Mouse (Mus musculus) stomach, postnatal 0 days (tissue): ENCODE data around the gene Tpst1. TPM values are rescaled to one million over a fixed set of nuclear protein-coding genes. Genes with fewer than 3 reads are reported as not detected.

ENCODE experiments used
- ATAC-seq: fragments of 200-750 bp; cut with Nextera tagmentation; 2 replicates; pipeline ENCODE4 v1.8.0; 2017; ENCODE audit not compliant: low FRiP score, low TSS enrichment
- DNase-seq: peaks from one replicate; pipeline ENCODE4 v3.0.0-alpha.2; 2016; ENCODE audit warnings: low spot score
- H3K27ac ChIP-seq: fragments of 300-500 bp; sonication (generic); replicated peaks from 2 replicates; pipeline ENCODE4 v1.5.1; 2014; ENCODE audit warnings: mild to moderate bottlenecking, control low read depth
- H3K27me3 ChIP-seq: fragments of 300-500 bp; sonication (generic); 2 replicates; pipeline ENCODE4 v1.6.1; 2014; ENCODE audit warnings: low read length; ENCODE audit not compliant: control insufficient read depth, insufficient read depth
- H3K36me3 ChIP-seq: fragments of 300-500 bp; sonication (generic); 2 replicates; pipeline ENCODE4 v1.6.1; 2014; ENCODE audit warnings: low read length, mixed read lengths; ENCODE audit not compliant: control insufficient read depth, insufficient read depth
- H3K4me1 ChIP-seq: fragments of 300-500 bp; sonication (generic); replicated peaks from 2 replicates; pipeline ENCODE4 v1.6.1; 2014; ENCODE audit warnings: antibody characterized with exemption; ENCODE audit not compliant: control insufficient read depth, insufficient read depth
- H3K4me2 ChIP-seq: fragments of 300-500 bp; sonication (generic); replicated peaks from 2 replicates; pipeline ENCODE4 v1.6.1; 2014; ENCODE audit warnings: low read depth, mild to moderate bottlenecking, control low read depth, moderate library complexity
- H3K4me3 ChIP-seq: fragments of 300-500 bp; sonication (generic); 2 replicates; pipeline ENCODE4 v1.5.1; 2014; ENCODE audit warnings: low read depth, low read length, control low read depth
- H3K9ac ChIP-seq: fragments of 300-500 bp; sonication (generic); 2 replicates; pipeline ENCODE4 v1.6.1; 2014; ENCODE audit warnings: mild to moderate bottlenecking, low read length, control low read depth, mixed read lengths
- H3K9me3 ChIP-seq: fragments of 300-500 bp; sonication (generic); 2 replicates; pipeline ENCODE4 v1.6.1; 2016; ENCODE audit warnings: low read length; ENCODE audit not compliant: control insufficient read depth
- CTCF ChIP-seq: IDR thresholded peaks from 2 replicates; pipeline ENCODE4 v1.5.1; 2016; ENCODE audit warnings: antibody characterized with exemption, low read depth, mild to moderate bottlenecking, moderate library complexity
- EP300 ChIP-seq: optimal IDR thresholded peaks from 2 replicates; pipeline ENCODE3; 2016; ENCODE audit warnings: antibody characterized with exemption
- WGBS: fragments of 180-500 bp; shearing (Covaris S2); extraction: QIAGEN DNeasy Blood & Tissue Kit; methylation state at CpG from one replicate; pipeline ENCODE4 v1.1.7; 2014; 5-methylcytosine and 5-hydroxymethylcytosine counted together
- polyA plus RNA-seq: library from polyadenylated mRNA; unstranded; fragments of >200 nt; fragmentation: Nextera tagmentation; extraction: Ambion mirVana; gene quantifications from 2 replicates; pipeline ENCODE4 v1.2.1, GENCODE M21; 2015

Gene Tpst1
- polyA plus RNA-seq, 1 experiment from 2014 or later, result 44.5 TPM

- TF ChIP-seq CTCF, result no peak
- TF ChIP-seq EP300, result no peak
- Histone ChIP-seq H3K4me3 (no peak overlapping the region), H3K36me3 (peaks cover 4% of the 10 kb centered on the region), H3K27me3 (no peaks in the 10 kb centered on the region), H3K9me3 (no peaks in the 10 kb centered on the region), H3K4me1 (no peaks in the 10 kb centered on the region), H3K9ac (no peak overlapping the region), H3K27ac (no peak overlapping the region), H3K4me2 (no peak overlapping the region)
- no peak for DNase-seq
- WGBS, result 95% methylated on average over 17 of the region's 17 CpGs
- ATAC-seq, result no peak
Observed at GRCm38 (mm10) chr5:130101724-130102123, 28.6 kb downstream of the Tpst1 start.

- Histone ChIP-seq H3K27ac (no peak overlapping the region), H3K9ac (no peak overlapping the region), H3K4me1 (no peaks in the 10 kb centered on the region), H3K27me3 (no peaks in the 10 kb centered on the region), H3K4me3 (no peak overlapping the region), H3K9me3 (no peaks in the 10 kb centered on the region), H3K36me3 (no peaks in the 10 kb centered on the region; the same call in 1 of the 2 replicates), H3K4me2 (no peak overlapping the region)
- ATAC-seq, result no peak
- WGBS, result 45% methylated on average over 3 of the region's 3 CpGs
- TF ChIP-seq CTCF (no peak), EP300 (no peak)
- no peak for DNase-seq
Observed at GRCm38 (mm10) chr5:130109348-130109747, 36.2 kb downstream of the Tpst1 start.

GRCm38 (mm10) chr5:130110632-130111464, 37.7 kb downstream of the Tpst1 start:
- DNase-seq, result no peak
- WGBS, result 76% methylated on average over 12 of the region's 12 CpGs
- H3K27ac ChIP-seq, result no peak overlapping the region; the same call in 1 of the 2 replicates
- H3K4me2 ChIP-seq, result no peak overlapping the region
- H3K9me3 ChIP-seq, result no peaks in the 10 kb centered on the region
- H3K27me3 ChIP-seq, result no peaks in the 10 kb centered on the region
- TF ChIP-seq EP300, result no peak
- no peak for TF ChIP-seq CTCF
- no peak overlapping the region for H3K4me3 ChIP-seq
- H3K9ac ChIP-seq, result no peak overlapping the region
- no peak for ATAC-seq
- no peaks in the 10 kb centered on the region; the same call in 1 of the 2 replicates for H3K36me3 ChIP-seq
- no peaks in the 10 kb centered on the region for H3K4me1 ChIP-seq

GRCm38 (mm10) chr5:130112653-130113052, 39.5 kb downstream of the Tpst1 start:
- H3K36me3 ChIP-seq, result no peaks in the 10 kb centered on the region; the same call in 1 of the 2 replicates
- H3K9ac ChIP-seq, result no peak overlapping the region
- no peaks in the 10 kb centered on the region for H3K4me1 ChIP-seq
- H3K9me3 ChIP-seq, result no peaks in the 10 kb centered on the region
- H3K4me2 ChIP-seq, result no peak overlapping the region
- no peak overlapping the region for H3K27ac ChIP-seq
- no peak overlapping the region for H3K4me3 ChIP-seq
- no peaks in the 10 kb centered on the region for H3K27me3 ChIP-seq
- ATAC-seq (no peak), DNase-seq (no peak)
- TF ChIP-seq EP300 (no peak), CTCF (no peak)

- TF ChIP-seq CTCF, result no peak
- 86% methylated on average over 12 of the region's 12 CpGs for WGBS
- no peaks in the 10 kb centered on the region for H3K27me3 ChIP-seq
Observed at GRCm38 (mm10) chr5:130116116-130116515, 43.0 kb downstream of the Tpst1 start.

GRCm38 (mm10) chr5:130116857-130117256, 43.7 kb downstream of the Tpst1 start:
- Histone ChIP-seq H3K9ac (no peak overlapping the region), H3K36me3 (no peaks in the 10 kb centered on the region), H3K4me3 (no peak overlapping the region), H3K4me1 (peaks cover 3% of the 10 kb centered on the region; the same call in 1 of the 2 replicates), H3K27me3 (no peaks in the 10 kb centered on the region), H3K27ac (peak overlapping the region; percentile 53; the same call in 1 of the 2 replicates), H3K9me3 (no peaks in the 10 kb centered on the region), H3K4me2 (no peak overlapping the region)
- no peak for TF ChIP-seq EP300
- no peak for TF ChIP-seq CTCF
- 58% methylated on average over 7 of the region's 7 CpGs for WGBS
- no peak for DNase-seq
- ATAC-seq, result no peak

More at GRCm38 (mm10) chr5:130116116-130116515, 43.0 kb downstream of the Tpst1 start:
- no peaks in the 10 kb centered on the region for H3K36me3 ChIP-seq
- H3K4me2 ChIP-seq, result no peak overlapping the region
- no peak overlapping the region for H3K4me3 ChIP-seq
- DNase-seq (no peak), ATAC-seq (no peak)
- H3K4me1 ChIP-seq, result peaks cover 3% of the 10 kb centered on the region; the same call in 1 of the 2 replicates
- H3K27ac ChIP-seq, result no peak overlapping the region
- no peaks in the 10 kb centered on the region for H3K9me3 ChIP-seq
- H3K9ac ChIP-seq, result no peak overlapping the region
